Mouse (Mus musculus): ENCODE results near the gene Ksr2. TPM values are rescaled to one million over a fixed set of nuclear protein-coding genes. Genes with fewer than 3 reads are reported as not detected.
"Not testable (repeated sequence)": the region's sequence is repeated elsewhere in the genome, so short reads cannot be mapped to it uniquely, and the experiment has no call there.

The Ksr2 gene
- polyA plus RNA-seq, 1 experiment from 2014 or later, result 6.0 TPM

DNA sequence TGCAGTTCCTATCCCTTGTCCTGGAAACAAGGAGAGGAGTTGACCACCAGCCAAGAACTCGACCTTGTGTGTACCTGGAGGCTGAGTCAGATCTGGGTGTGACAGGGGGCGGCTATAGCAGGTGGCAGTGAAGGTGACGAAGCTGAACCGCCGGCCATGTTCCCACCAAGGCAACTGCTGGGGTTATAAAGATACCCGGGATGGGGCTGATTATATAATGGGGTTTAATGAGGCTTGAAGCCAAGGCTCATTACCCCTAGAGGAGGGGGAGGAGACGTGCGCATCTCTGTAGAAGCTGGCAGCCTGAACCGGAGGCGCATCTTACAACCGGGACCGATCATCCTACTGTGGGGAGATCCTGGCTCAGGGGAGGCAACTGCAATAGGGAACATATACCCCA lies 208.4 kb downstream of the Ksr2 start:
- WGBS, result 29% methylated on average over 12 of the region's 12 CpGs
- Histone ChIP-seq H3K9me3 (ENCODE audit: control insufficient read depth, low read length) (no peaks in the 10 kb centered on the region), H3K27ac (ENCODE audit: low read depth, low read length) (no peak overlapping the region), H3K4me2 (ENCODE audit: low read length) (no peak overlapping the region), H3K9ac (ENCODE audit: low read depth, low read length) (no peak overlapping the region), H3K27me3 (replicated peaks; ENCODE audit: control insufficient read depth, insufficient read depth, low read length) (no peaks in the 10 kb centered on the region), H3K36me3 (ENCODE audit: control insufficient read depth, insufficient read depth, low read length) (no peaks in the 10 kb centered on the region), H3K4me1 (ENCODE audit: control insufficient read depth, insufficient read depth, low read depth, low read length) (no peaks in the 10 kb centered on the region), H3K4me3 (ENCODE audit: low read length) (no peak overlapping the region)
- ATAC-seq, result peak; percentile 42; the same call in 1 of the 2 replicates

DNA sequence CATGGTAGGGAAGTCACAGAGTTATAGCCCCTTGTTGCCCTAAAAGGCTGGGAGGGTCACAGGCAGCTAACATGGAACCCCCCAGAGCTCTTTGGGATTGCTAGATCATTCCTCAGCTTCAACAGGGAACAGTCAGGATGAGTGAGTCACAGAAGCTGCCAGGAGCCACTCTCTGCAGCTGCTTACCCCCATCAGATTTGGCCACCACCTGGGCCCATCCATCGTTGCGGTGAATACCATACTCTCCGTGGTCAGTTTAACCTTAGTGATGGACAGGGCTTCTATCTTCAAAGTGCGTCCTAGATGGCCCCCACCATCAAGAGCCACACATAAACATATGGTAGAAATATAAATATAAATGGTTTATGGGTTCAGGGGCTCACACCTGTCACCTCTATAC lies 209.4 kb downstream of the Ksr2 start:
- not testable (repeated sequence) for H3K4me1 ChIP-seq (ENCODE audit: control insufficient read depth, insufficient read depth, low read depth, low read length); H3K36me3 ChIP-seq (ENCODE audit: control insufficient read depth, insufficient read depth, low read length); ATAC-seq; H3K4me2 ChIP-seq (ENCODE audit: low read length); H3K27me3 ChIP-seq (replicated peaks; ENCODE audit: control insufficient read depth, insufficient read depth, low read length); H3K27ac ChIP-seq (ENCODE audit: low read depth, low read length); H3K9ac ChIP-seq (ENCODE audit: low read depth, low read length); H3K9me3 ChIP-seq (ENCODE audit: control insufficient read depth, low read length); H3K4me3 ChIP-seq (ENCODE audit: low read length)
- 93% methylated on average over 4 of the region's 4 CpGs for WGBS

- no peak overlapping the region for H3K27ac ChIP-seq (ENCODE audit: low read depth, low read length)
- 6% methylated on average over 4 of the region's 4 CpGs for WGBS
- no peak overlapping the region for H3K4me2 ChIP-seq (ENCODE audit: low read length)
- H3K36me3 ChIP-seq (ENCODE audit: control insufficient read depth, insufficient read depth, low read length), result no peaks in the 10 kb centered on the region
- H3K27me3 ChIP-seq (replicated peaks; ENCODE audit: control insufficient read depth, insufficient read depth, low read length), result no peaks in the 10 kb centered on the region
- no peaks in the 10 kb centered on the region for H3K4me1 ChIP-seq (ENCODE audit: control insufficient read depth, insufficient read depth, low read depth, low read length)
- no peak for ATAC-seq
- no peaks in the 10 kb centered on the region for H3K9me3 ChIP-seq (ENCODE audit: control insufficient read depth, low read length)
- H3K9ac ChIP-seq (ENCODE audit: low read depth, low read length), result no peak overlapping the region
- no peak overlapping the region for H3K4me3 ChIP-seq (ENCODE audit: low read length)
Measured at GRCm38 (mm10) chr5:117626907-117627306, 213.1 kb downstream of the Ksr2 start.

- Histone ChIP-seq H3K4me1 (ENCODE audit: control insufficient read depth, insufficient read depth, low read depth, low read length) (no peaks in the 10 kb centered on the region), H3K9ac (ENCODE audit: low read depth, low read length) (no peak overlapping the region), H3K27ac (ENCODE audit: low read depth, low read length) (no peak overlapping the region), H3K4me3 (ENCODE audit: low read length) (no peak overlapping the region), H3K27me3 (replicated peaks; ENCODE audit: control insufficient read depth, insufficient read depth, low read length) (no peaks in the 10 kb centered on the region), H3K4me2 (ENCODE audit: low read length) (no peak overlapping the region), H3K36me3 (ENCODE audit: control insufficient read depth, insufficient read depth, low read length) (no peaks in the 10 kb centered on the region), H3K9me3 (ENCODE audit: control insufficient read depth, low read length) (no peaks in the 10 kb centered on the region)
- 50% methylated on average over 7 of the region's 7 CpGs for WGBS
- ATAC-seq, result no peak
Measured at GRCm38 (mm10) chr5:117628351-117628750, 214.6 kb downstream of the Ksr2 start.

DNA sequence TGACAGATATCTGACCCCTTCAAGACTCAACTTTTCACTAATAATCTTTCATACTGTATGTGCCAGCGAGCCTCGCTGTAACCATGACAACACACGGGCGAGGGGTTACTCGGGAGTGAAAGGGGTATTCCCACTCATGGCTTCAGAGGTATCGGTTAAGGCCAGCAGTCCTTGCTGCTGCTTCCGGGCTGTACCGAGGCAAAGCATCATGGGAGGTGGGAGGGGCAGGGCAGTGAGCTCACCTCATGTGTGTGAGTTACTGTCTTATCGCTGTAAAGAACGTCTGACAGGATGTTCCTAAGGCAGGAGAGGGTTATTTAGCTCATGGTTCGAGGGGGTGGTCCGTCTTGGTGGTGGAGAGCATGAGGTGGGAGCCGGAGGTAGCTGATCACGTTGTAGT lies 215.8 kb downstream of the Ksr2 start:
- Histone ChIP-seq H3K4me1 (ENCODE audit: control insufficient read depth, insufficient read depth, low read depth, low read length) (no peaks in the 10 kb centered on the region), H3K36me3 (ENCODE audit: control insufficient read depth, insufficient read depth, low read length) (no peaks in the 10 kb centered on the region), H3K27me3 (replicated peaks; ENCODE audit: control insufficient read depth, insufficient read depth, low read length) (no peaks in the 10 kb centered on the region), H3K4me3 (ENCODE audit: low read length) (no peak overlapping the region), H3K27ac (ENCODE audit: low read depth, low read length) (no peak overlapping the region), H3K4me2 (ENCODE audit: low read length) (no peak overlapping the region), H3K9me3 (ENCODE audit: control insufficient read depth, low read length) (no peaks in the 10 kb centered on the region), H3K9ac (ENCODE audit: low read depth, low read length) (no peak overlapping the region)
- 85% methylated on average over 14 of the region's 14 CpGs for WGBS
- ATAC-seq, result no peak

- ATAC-seq, result no peak
Measured at GRCm38 (mm10) chr5:117635211-117635610, 221.4 kb downstream of the Ksr2 start.

GRCm38 (mm10) chr5:117635838-117636237 lies 222.0 kb downstream of the Ksr2 start:
- no peak for ATAC-seq
- no peaks in the 10 kb centered on the region for H3K9me3 ChIP-seq (ENCODE audit: control insufficient read depth, low read length)
- no peak overlapping the region for H3K4me2 ChIP-seq (ENCODE audit: low read length)
- H3K4me1 ChIP-seq (ENCODE audit: control insufficient read depth, insufficient read depth, low read depth, low read length), result no peaks in the 10 kb centered on the region
- H3K9ac ChIP-seq (ENCODE audit: low read depth, low read length), result no peak overlapping the region
- H3K4me3 ChIP-seq (ENCODE audit: low read length), result no peak overlapping the region
- no peaks in the 10 kb centered on the region for H3K36me3 ChIP-seq (ENCODE audit: control insufficient read depth, insufficient read depth, low read length)
- whole genome bisulfite sequencing, result 77% methylated on average over 5 of the region's 5 CpGs
- H3K27me3 ChIP-seq (replicated peaks; ENCODE audit: control insufficient read depth, insufficient read depth, low read length), result no peaks in the 10 kb centered on the region
- H3K27ac ChIP-seq (ENCODE audit: low read depth, low read length), result no peak overlapping the region

More at GRCm38 (mm10) chr5:117635211-117635610, 221.4 kb downstream of the Ksr2 start:
- H3K4me1 ChIP-seq (ENCODE audit: control insufficient read depth, insufficient read depth, low read depth, low read length), result no peaks in the 10 kb centered on the region
- no peak overlapping the region for H3K9ac ChIP-seq (ENCODE audit: low read depth, low read length)
- no peaks in the 10 kb centered on the region for H3K27me3 ChIP-seq (replicated peaks; ENCODE audit: control insufficient read depth, insufficient read depth, low read length)
- no peaks in the 10 kb centered on the region for H3K36me3 ChIP-seq (ENCODE audit: control insufficient read depth, insufficient read depth, low read length)
- no peak overlapping the region for H3K4me2 ChIP-seq (ENCODE audit: low read length)
- WGBS, result 73% methylated on average over 2 of the region's 2 CpGs
- H3K4me3 ChIP-seq (ENCODE audit: low read length), result no peak overlapping the region
- H3K27ac ChIP-seq (ENCODE audit: low read depth, low read length), result no peak overlapping the region
- H3K9me3 ChIP-seq (ENCODE audit: control insufficient read depth, low read length), result no peaks in the 10 kb centered on the region

DNA sequence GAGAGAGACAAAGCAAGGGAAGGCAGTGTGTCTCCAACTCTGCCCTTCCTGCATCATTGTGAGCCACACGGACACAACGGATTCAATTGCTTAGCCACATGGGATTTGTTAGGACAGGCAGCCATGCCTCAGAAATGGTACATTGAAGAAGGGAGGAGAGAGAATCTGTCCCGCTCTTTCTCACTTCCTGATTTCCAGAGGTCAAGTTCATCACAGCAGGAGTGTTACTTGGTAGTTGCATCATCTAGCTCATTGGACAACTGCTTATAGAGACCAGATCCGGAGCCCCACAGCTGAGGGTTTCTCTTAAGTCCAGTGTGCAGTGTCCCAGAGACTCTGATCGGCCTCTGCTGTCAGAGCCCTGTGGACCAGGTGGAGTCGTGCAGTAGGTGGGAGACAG lies 227.8 kb downstream of the Ksr2 start:
- H3K9me3 ChIP-seq (ENCODE audit: control insufficient read depth, low read length), result no peaks in the 10 kb centered on the region
- no peak overlapping the region for H3K9ac ChIP-seq (ENCODE audit: low read depth, low read length)
- H3K4me2 ChIP-seq (ENCODE audit: low read length), result no peak overlapping the region
- no peaks in the 10 kb centered on the region for H3K4me1 ChIP-seq (ENCODE audit: control insufficient read depth, insufficient read depth, low read depth, low read length)
- no peaks in the 10 kb centered on the region for H3K27me3 ChIP-seq (replicated peaks; ENCODE audit: control insufficient read depth, insufficient read depth, low read length)
- 79% methylated on average over 6 of the region's 6 CpGs for WGBS
- H3K36me3 ChIP-seq (ENCODE audit: control insufficient read depth, insufficient read depth, low read length), result no peaks in the 10 kb centered on the region
- no peak overlapping the region for H3K27ac ChIP-seq (ENCODE audit: low read depth, low read length)
- no peak for ATAC-seq
- H3K4me3 ChIP-seq (ENCODE audit: low read length), result no peak overlapping the region

- ATAC-seq, result peak; percentile 72
- Histone ChIP-seq H3K27me3 (replicated peaks; ENCODE audit: control insufficient read depth, insufficient read depth, low read length) (no peaks in the 10 kb centered on the region), H3K4me1 (ENCODE audit: control insufficient read depth, insufficient read depth, low read depth, low read length) (no peaks in the 10 kb centered on the region; the same call in 1 of the 2 replicates), H3K9me3 (ENCODE audit: control insufficient read depth, low read length) (no peaks in the 10 kb centered on the region), H3K4me2 (ENCODE audit: low read length) (no peak overlapping the region), H3K4me3 (ENCODE audit: low read length) (no peak overlapping the region), H3K36me3 (ENCODE audit: control insufficient read depth, insufficient read depth, low read length) (no peaks in the 10 kb centered on the region), H3K27ac (ENCODE audit: low read depth, low read length) (no peak overlapping the region; the same call in 1 of the 2 replicates), H3K9ac (ENCODE audit: low read depth, low read length) (no peak overlapping the region)
- WGBS, result 76% methylated on average over 14 of the region's 14 CpGs
Measured at GRCm38 (mm10) chr5:117651238-117651886, 237.6 kb downstream of the Ksr2 start.
